Mouse (Mus musculus) liver, embryonic 14.5 days (tissue): ENCODE measurements around the gene Pif1. TPM values are rescaled to one million over a fixed set of nuclear protein-coding genes. Genes with fewer than 3 reads are reported as not detected.

Source experiments
- ATAC-seq: fragments of 200-750 bp; cut with Nextera tagmentation; 2 replicates; pipeline ENCODE4 v1.8.0; 2017; ENCODE audit warnings: moderate number of reproducible peaks, mild to moderate bottlenecking, moderate library complexity; ENCODE audit not compliant: insufficient read depth
- DNase-seq, 3 experiments: peaks; one replicate each; pipeline ENCODE4 v3.0.0-alpha.2; 2012 to 2013; ENCODE audit warnings: low read depth in 3 of 3, low spot score in 3 of 3
- H3K27ac ChIP-seq: fragments of 300-500 bp; sonication (generic); 2 replicates; pipeline ENCODE4 v1.5.1; 2014; ENCODE audit warnings: moderate library complexity, mild to moderate bottlenecking, control low read depth, inconsistent platforms
- H3K27me3 ChIP-seq: fragments of 300-500 bp; sonication (generic); 2 replicates; pipeline ENCODE4 v1.6.1; 2014; ENCODE audit warnings: mild to moderate bottlenecking, low read length, moderate library complexity; ENCODE audit not compliant: control insufficient read depth, insufficient read depth
- H3K36me3 ChIP-seq: fragments of 300-500 bp; sonication (generic); replicated peaks from 2 replicates; pipeline ENCODE4 v1.6.1; 2014; ENCODE audit warnings: low read depth; ENCODE audit not compliant: control insufficient read depth, insufficient read depth
- H3K4me1 ChIP-seq, 2 experiments: fragments of 200-500 bp in 1 of 2; fragments of 300-500 bp in 1 of 2; sonication (generic) in 1 of 2; replicated peaks; 2 replicates each; pipeline ENCODE4 v1.6.1; 2012 to 2014; ENCODE audit warnings: antibody characterized with exemption in 1 of 2, inconsistent platforms in 1 of 2, low read length in 1 of 2; ENCODE audit not compliant: control insufficient read depth in 2 of 2, insufficient read depth in 2 of 2
- H3K4me2 ChIP-seq: fragments of 300-500 bp; sonication (generic); 2 replicates; pipeline ENCODE4 v1.6.1; 2014; ENCODE audit warnings: low read depth, mild to moderate bottlenecking, control low read depth, moderate library complexity
- H3K4me3 ChIP-seq, 2 experiments: fragments of 200-500 bp in 1 of 2; fragments of 300-500 bp in 1 of 2; sonication (generic) in 1 of 2; 2 replicates each; pipeline ENCODE4 v1.5.1; 2012 to 2014; ENCODE audit warnings: low read depth in 2 of 2, low read length in 2 of 2, mild to moderate bottlenecking in 2 of 2, control low read depth in 1 of 2, inconsistent platforms in 1 of 2, moderate library complexity in 1 of 2; ENCODE audit not compliant: insufficient read depth in 1 of 2
- H3K9ac ChIP-seq: fragments of 300-500 bp; sonication (generic); replicated peaks from 2 replicates; pipeline ENCODE4 v1.6.1; 2014; ENCODE audit warnings: mild to moderate bottlenecking, control low read depth, moderate library complexity
- H3K9me3 ChIP-seq: fragments of 300-500 bp; sonication (generic); 2 replicates; pipeline ENCODE4 v1.6.1; 2016; ENCODE audit warnings: low read length, mixed read lengths; ENCODE audit not compliant: control insufficient read depth
- CTCF ChIP-seq: IDR thresholded peaks from 2 replicates; pipeline ENCODE4 v1.5.1; 2016; ENCODE audit warnings: antibody characterized with exemption, low read depth, control low read depth
- EP300 ChIP-seq: IDR thresholded peaks from 2 replicates; pipeline ENCODE4 v1.6.1; 2016; ENCODE audit warnings: antibody characterized with exemption, low read depth
- WGBS: fragments of 180-500 bp; shearing (Covaris S2); extraction: QIAGEN DNeasy Blood & Tissue Kit; methylation state at CpG from one replicate; pipeline ENCODE4 v1.1.7; 2014; ENCODE audit not compliant: insufficient replicate concordance; 5-methylcytosine and 5-hydroxymethylcytosine counted together
- polyA plus RNA-seq, 2 experiments: library from polyadenylated mRNA; depleted of rRNA in 1 of 2; stranded (reverse) in 1 of 2; unstranded in 1 of 2; fragments of >200 nt; fragmentation: Nextera tagmentation in 1 of 2; extraction: Ambion mirVana in 1 of 2; gene quantifications; 2 replicates each; pipeline versions ENCODE4 v1.2.1 to v1.2.3; 2012 to 2014

The Pif1 gene
- polyA plus RNA-seq, 2 experiments: 6.8 to 11.9 TPM

DNA sequence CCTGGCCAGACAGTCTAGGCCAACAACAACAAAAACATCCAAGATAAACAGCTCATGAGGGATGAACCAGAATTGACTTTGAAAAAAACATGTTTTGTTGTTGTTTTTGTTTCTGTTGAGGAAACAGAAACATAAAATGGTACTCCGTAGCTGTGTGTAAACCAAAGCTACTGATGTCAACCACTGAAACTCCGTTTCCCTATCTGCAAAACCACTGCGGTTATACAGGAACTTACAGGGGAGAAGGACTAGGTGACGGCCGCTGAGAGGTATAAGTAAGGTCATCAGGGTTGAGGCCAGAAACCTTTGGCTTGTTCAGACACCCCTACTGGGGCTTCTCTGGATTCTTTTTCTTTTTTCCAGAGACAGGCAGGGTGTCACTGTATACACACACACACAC, 35.9 kb downstream of the Pif1 start:
- Histone ChIP-seq H3K36me3 (no peaks in the 10 kb centered on the region), H3K4me1 (peaks cover 0 to 3% of the 10 kb centered on the region in 2 experiments; a peak in 1 of 4 replicates), H3K9me3 (no peaks in the 10 kb centered on the region), H3K4me2 (no peak overlapping the region), H3K27me3 (peaks cover 12% of the 10 kb centered on the region), H3K27ac (no peak overlapping the region), H3K4me3 (no peak overlapping the region), H3K9ac (no peak overlapping the region)
- 32% methylated on average over 5 of the region's 5 CpGs for WGBS
- no peak for DNase-seq
- TF ChIP-seq EP300 (no peak), CTCF (no peak)
- no peak for ATAC-seq

DNA sequence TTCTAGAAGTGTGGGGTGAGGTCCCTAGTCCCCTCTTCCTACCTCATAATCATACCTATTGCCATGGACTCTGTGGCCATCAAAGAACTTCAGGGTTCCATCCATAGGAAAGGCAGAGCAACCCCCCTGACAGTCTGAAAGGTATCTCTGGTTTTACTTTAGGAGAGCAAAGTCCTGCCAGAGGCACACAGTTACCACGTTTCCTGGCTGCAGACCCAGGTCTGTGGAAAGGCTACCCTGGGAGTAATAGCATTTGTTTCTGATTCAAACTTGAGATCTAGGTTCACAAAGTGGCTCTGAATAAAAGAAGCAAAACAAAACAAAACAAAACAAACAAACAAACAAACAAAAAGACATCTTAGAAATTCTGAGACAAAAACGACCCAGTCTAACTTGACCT, 37.3 kb downstream of the Pif1 start:
- Histone ChIP-seq H3K36me3 (no peaks in the 10 kb centered on the region), H3K4me1 (peaks cover 0 to 3% of the 10 kb centered on the region in 2 experiments; a peak in 1 of 4 replicates), H3K27ac (no peak overlapping the region), H3K4me2 (no peak overlapping the region), H3K4me3 (no peak overlapping the region), H3K9me3 (no peaks in the 10 kb centered on the region), H3K9ac (no peak overlapping the region), H3K27me3 (peaks cover 24% of the 10 kb centered on the region)
- DNase-seq: no peak
- ATAC-seq: no peak
- WGBS: 47% methylated on average over 2 of the region's 2 CpGs
- TF ChIP-seq EP300 (no peak), CTCF (no peak)

DNA sequence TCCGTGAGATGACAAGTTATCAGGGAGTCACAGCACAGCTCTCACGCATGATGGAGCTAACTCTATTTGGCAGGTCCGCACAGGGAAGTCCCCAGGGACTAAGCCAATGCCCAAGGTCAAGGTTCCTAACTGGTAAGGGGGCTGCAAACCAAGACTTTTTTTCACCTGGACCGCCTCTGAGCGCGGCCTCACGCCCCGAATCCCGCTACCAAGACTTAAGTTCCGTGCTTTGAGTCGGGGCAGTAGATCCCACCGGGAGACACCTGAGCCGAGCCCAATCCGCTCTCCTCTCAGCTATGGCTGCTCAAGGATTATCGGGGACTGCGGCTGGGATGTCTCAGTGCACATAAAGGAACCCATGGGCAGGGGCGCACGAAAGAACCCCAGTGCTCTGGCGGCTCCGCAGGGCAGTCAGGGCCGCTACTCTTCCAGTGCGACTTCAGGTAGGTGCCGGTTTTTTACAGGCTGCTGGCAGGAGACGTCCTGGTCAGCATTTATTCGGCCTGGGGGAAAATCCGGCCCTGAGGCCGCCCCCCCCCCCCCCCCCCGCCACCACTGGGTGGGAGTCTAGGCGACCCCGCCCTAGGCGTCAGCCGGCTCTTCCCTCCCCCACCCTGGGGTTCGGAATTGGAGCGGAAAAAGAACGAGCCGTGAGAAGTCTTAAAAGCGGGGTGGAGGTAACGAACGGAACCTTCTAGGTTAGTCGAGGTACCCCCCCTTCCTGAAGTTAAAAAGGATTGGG, 42.2 kb downstream of the Pif1 start, which contains the start of gene Rbpms2:
Gene Rbpms2, plus strand, starts transcription at position 624 of the 742 bp plus-strand sequence.
- TF ChIP-seq EP300 (no peak), CTCF (no peak)
- Histone ChIP-seq H3K4me1 (peaks cover 0 to 2% of the 10 kb centered on the region in 2 experiments; a peak in 1 of 4 replicates), H3K36me3 (no peaks in the 10 kb centered on the region), H3K4me3 (peak within 1 kb of the TSS; percentile 53 to 61), H3K27me3 (peaks cover 68% of the 10 kb centered on the region), H3K9me3 (no peaks in the 10 kb centered on the region), H3K4me2 (peak within 1 kb of the TSS; percentile 70), H3K27ac (no peak within 1 kb of the TSS), H3K9ac (no peak within 1 kb of the TSS)
- no peak for DNase-seq
- no peak for ATAC-seq
- whole genome bisulfite sequencing: 2% methylated on average over 36 of the region's 40 CpGs

DNA sequence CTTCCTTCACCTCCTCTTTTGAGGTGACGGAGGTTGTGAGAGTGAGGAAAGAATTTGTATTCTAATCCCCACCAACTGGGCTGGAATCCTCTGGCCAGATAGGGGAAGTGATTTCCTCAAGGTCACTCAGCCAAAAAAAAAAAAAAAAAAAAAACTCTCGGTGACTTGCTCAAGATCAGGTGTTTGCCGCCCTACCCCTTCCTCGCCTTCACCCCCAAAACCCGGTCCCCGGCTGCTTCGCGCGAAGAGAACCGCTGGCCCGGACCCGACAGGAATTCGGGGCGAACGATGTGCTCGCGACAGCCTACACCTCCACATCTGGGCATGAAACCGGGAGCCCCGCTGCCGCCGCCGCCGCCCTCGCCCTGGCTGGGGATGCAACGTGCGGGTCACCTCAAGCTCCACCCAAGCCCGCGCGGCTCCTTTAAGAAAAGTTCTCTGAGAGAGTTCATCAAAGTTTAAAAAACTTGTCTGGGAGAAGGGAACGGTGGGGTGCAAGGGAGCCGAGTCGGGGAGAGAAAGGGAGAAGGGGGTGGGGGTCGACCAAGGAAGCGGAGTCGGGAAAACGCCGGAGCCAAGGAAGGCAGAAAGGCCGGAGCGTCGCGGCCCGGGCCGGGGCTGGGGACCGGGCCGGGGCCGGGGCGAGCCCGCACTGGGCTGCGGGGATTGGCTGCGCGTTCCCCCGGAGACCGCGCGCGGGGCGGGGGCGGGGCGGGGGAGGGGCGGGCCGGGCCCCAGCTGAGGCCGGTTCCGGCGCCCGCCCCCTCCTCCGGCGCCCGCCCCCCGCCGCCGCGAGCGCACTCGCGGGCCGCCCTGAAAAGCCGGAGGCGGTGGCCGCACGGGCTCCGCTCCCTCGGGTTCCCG, 43.0 kb downstream of the Pif1 start:
- Histone ChIP-seq H3K27me3 (peaks cover 68% of the 10 kb centered on the region), H3K9me3 (no peaks in the 10 kb centered on the region), H3K36me3 (no peaks in the 10 kb centered on the region), H3K4me2 (peak overlapping the region; percentile 70), H3K27ac (no peak overlapping the region), H3K4me1 (peaks cover 0 to 2% of the 10 kb centered on the region in 2 experiments; a peak in 1 of 4 replicates), H3K4me3 (peak overlapping the region; percentile 53 to 61), H3K9ac (no peak overlapping the region)
- no peak for TF ChIP-seq EP300
- no peak for TF ChIP-seq CTCF
- WGBS: under 1% methylated on average over 39 of the region's 83 CpGs
- DNase-seq (no peak), ATAC-seq (peak; percentile 83)
